Mouse (Mus musculus) forebrain, embryonic 12.5 days (tissue): ENCODE measurements around the gene Cfap100. TPM values are rescaled to one million over a fixed set of nuclear protein-coding genes. Genes with fewer than 3 reads are reported as not detected.

Experiments
- ATAC-seq: fragments of 200-750 bp; cut with Nextera tagmentation; 2 replicates; pipeline ENCODE4 v1.8.0; 2017; ENCODE audit warnings: moderate TSS enrichment; ENCODE audit not compliant: low FRiP score
- H3K27ac ChIP-seq: fragments of 300-500 bp; sonication (generic); 2 replicates; pipeline ENCODE4 v1.5.1; 2016; ENCODE audit warnings: mild to moderate bottlenecking
- H3K27me3 ChIP-seq: fragments of 300-500 bp; sonication (generic); 2 replicates; pipeline ENCODE4 v1.6.1; 2016; ENCODE audit warnings: mild to moderate bottlenecking
- H3K36me3 ChIP-seq: fragments of 300-500 bp; sonication (generic); replicated peaks from 2 replicates; pipeline ENCODE4 v1.6.1; 2016; ENCODE audit warnings: mild to moderate bottlenecking
- H3K4me1 ChIP-seq: fragments of 300-500 bp; sonication (generic); 2 replicates; pipeline ENCODE4 v1.6.1; 2016
- H3K4me2 ChIP-seq: fragments of 300-500 bp; sonication (generic); 2 replicates; pipeline ENCODE4 v1.6.1; 2016; ENCODE audit warnings: mild to moderate bottlenecking, moderate library complexity
- H3K4me3 ChIP-seq: fragments of 300-500 bp; sonication (generic); replicated peaks from 2 replicates; pipeline ENCODE4 v1.5.1; 2016; ENCODE audit warnings: mild to moderate bottlenecking
- H3K9ac ChIP-seq: fragments of 300-500 bp; sonication (generic); 2 replicates; pipeline ENCODE4 v1.6.1; 2016; ENCODE audit warnings: mild to moderate bottlenecking
- H3K9me3 ChIP-seq: fragments of 300-500 bp; sonication (generic); 2 replicates; pipeline ENCODE4 v1.6.1; 2016
- WGBS: fragments of 180-500 bp; shearing (Covaris S2); methylation state at CpG from one replicate; pipeline ENCODE4 v1.1.7; 2016; 5-methylcytosine and 5-hydroxymethylcytosine counted together
- polyA plus RNA-seq: library from polyadenylated mRNA; unstranded; fragments of >200 nt; fragmentation: Nextera tagmentation; extraction: Ambion mirVana; gene quantifications from 2 replicates; pipeline ENCODE4 v1.2.1, GENCODE M21; 2016

Gene Cfap100
- polyA plus RNA-seq, 1 experiment from 2014 or later = 1.9 TPM

DNA sequence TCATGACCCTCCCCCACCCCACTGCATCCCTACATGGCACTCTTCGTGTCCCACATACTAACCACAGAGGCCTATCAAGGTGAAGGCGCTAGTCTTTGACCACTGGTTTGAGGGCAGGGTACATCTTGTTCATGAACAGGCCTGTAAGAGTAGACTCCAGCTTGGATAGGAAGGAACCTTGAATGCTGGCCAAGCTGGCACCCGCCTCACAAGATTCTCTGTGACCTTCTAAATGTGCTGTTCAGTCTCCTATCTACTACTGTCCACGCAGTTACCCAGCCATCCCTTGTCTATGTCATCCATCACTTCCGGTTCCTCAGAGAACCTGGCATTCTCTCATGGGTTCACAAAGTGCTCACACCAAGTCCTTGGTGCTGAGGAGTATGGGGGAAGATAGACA is 65.3 kb downstream of the Cfap100 start:
- H3K4me3 ChIP-seq = no peak overlapping the region
- H3K9me3 ChIP-seq = no peaks in the 10 kb centered on the region
- H3K27ac ChIP-seq = no peak overlapping the region
- H3K9ac ChIP-seq = no peak overlapping the region
- peaks cover 13% of the 10 kb centered on the region for H3K4me1 ChIP-seq
- ATAC-seq = no peak
- H3K4me2 ChIP-seq = no peak overlapping the region
- H3K36me3 ChIP-seq = no peaks in the 10 kb centered on the region
- 84% methylated on average over 5 of the region's 5 CpGs for WGBS
- H3K27me3 ChIP-seq = no peaks in the 10 kb centered on the region

GRCm38 (mm10) chr6:90360922-90361614 is 67.5 kb downstream of the Cfap100 start:
- 87% methylated on average over 6 of the region's 6 CpGs for WGBS
- H3K9ac ChIP-seq = no peak overlapping the region
- no peak overlapping the region for H3K4me2 ChIP-seq
- no peaks in the 10 kb centered on the region for H3K27me3 ChIP-seq
- no peaks in the 10 kb centered on the region for H3K36me3 ChIP-seq
- no peak overlapping the region for H3K27ac ChIP-seq
- H3K4me3 ChIP-seq = no peak overlapping the region
- ATAC-seq = no peak
- H3K4me1 ChIP-seq = peaks cover 13% of the 10 kb centered on the region
- no peaks in the 10 kb centered on the region for H3K9me3 ChIP-seq

DNA sequence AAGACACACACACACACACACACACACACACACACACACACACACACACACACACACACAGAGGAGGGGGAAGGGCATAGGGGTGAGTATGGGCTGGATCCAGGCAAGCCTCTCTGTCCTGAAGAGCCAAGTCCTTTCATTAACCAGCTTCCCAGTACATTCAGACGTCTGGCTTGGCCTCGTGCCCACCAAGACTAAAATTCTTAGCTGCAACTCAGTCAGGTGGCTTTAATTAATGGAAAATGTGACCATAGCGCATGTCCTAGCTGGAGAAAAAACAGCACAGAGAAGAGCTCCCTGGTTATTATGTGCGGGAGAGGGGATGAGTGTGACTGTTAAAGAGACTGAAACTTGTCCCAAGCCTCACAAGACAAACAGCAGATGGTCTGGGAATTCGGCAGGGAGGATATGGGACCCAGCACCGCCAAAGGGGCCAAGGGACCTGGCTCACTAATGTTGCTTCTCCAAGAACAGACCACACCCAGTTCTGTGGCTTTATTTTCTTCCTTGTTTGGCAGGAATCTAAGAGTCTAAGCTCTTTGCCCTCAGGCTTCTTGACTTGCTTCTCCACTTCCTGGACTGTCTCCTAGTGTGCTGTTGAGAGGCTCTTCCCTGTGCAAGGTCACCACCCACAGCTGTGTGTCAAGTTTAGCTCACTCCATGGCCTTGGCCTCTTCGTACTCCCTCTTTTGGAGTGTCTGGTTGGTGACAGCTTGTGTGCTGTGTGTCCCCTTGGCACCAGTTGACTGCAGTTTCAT is 68.4 kb downstream of the Cfap100 start:
- no peaks in the 10 kb centered on the region for H3K27me3 ChIP-seq
- no peak overlapping the region for H3K4me3 ChIP-seq
- H3K4me2 ChIP-seq = no peak overlapping the region
- no peaks in the 10 kb centered on the region for H3K9me3 ChIP-seq
- no peak overlapping the region for H3K9ac ChIP-seq
- 59% methylated on average over 7 of the region's 7 CpGs for WGBS
- peaks cover 13% of the 10 kb centered on the region for H3K4me1 ChIP-seq
- no peaks in the 10 kb centered on the region for H3K36me3 ChIP-seq
- peak; percentile 55; the same call in 1 of the 2 replicates for ATAC-seq
- H3K27ac ChIP-seq = peak overlapping the region; percentile 42; the same call in 1 of the 2 replicates

- Histone ChIP-seq H3K27ac (no peak overlapping the region), H3K4me3 (no peak overlapping the region), H3K9ac (no peak overlapping the region), H3K4me1 (peaks cover 13% of the 10 kb centered on the region), H3K4me2 (no peak overlapping the region), H3K27me3 (no peaks in the 10 kb centered on the region), H3K9me3 (no peaks in the 10 kb centered on the region), H3K36me3 (no peaks in the 10 kb centered on the region)
- 71% methylated on average over 2 of the region's 2 CpGs for WGBS
- ATAC-seq = no peak
Observed at GRCm38 (mm10) chr6:90359445-90359844, 69.2 kb downstream of the Cfap100 start.

DNA sequence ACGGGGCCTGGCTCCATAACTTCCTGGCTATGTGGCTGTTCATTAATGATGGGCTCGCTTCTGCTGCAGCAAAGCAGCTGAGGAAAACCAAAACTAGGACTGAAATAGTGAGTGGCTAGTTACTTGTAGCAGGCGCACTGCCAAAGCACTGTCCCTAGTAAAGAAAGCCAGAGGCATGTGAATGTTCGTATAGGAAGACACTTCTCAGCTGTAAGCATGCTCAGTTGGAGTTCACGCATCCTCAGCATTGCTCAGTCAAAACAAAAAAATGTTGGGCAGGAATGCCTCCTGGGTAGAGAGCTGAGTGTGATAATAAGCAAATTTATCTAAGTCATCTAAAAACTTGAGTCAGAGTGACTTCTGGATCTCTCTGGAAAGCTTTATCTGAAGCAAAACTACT is 70.5 kb downstream of the Cfap100 start:
- H3K9ac ChIP-seq = no peak overlapping the region
- no peak overlapping the region for H3K4me2 ChIP-seq
- H3K27ac ChIP-seq = no peak overlapping the region
- no peaks in the 10 kb centered on the region for H3K9me3 ChIP-seq
- no peak overlapping the region for H3K4me3 ChIP-seq
- peaks cover 13% of the 10 kb centered on the region for H3K4me1 ChIP-seq
- no peak for ATAC-seq
- H3K36me3 ChIP-seq = no peaks in the 10 kb centered on the region
- WGBS = 79% methylated on average over 5 of the region's 5 CpGs
- H3K27me3 ChIP-seq = no peaks in the 10 kb centered on the region

Other genes with a start within 250 kb of the Cfap100 start
- not detected in 2 replicates for gene V1ra8, start 226.0 kb downstream of the Cfap100 start, polyA plus RNA-seq
- not detected in 2 replicates for gene Vmn1r53, start 204.4 kb downstream of the Cfap100 start, polyA plus RNA-seq
- gene Vmn1r54, start 182.5 kb downstream of the Cfap100 start, polyA plus RNA-seq = not detected in 2 replicates
- gene BC048671, start 127.6 kb downstream of the Cfap100 start, polyA plus RNA-seq = not detected in 2 replicates
- not detected in 2 replicates for gene Chst13, start 103.6 kb downstream of the Cfap100 start, polyA plus RNA-seq
- not detected in 2 replicates for gene Uroc1, start 95.5 kb downstream of the Cfap100 start, polyA plus RNA-seq
- 13.8 and 15.8 TPM in 2 replicates for gene Zxdc, start 59.3 kb downstream of the Cfap100 start, polyA plus RNA-seq
- 3.8 and 4.3 TPM in 2 replicates for gene Klf15, start 33.8 kb upstream of the Cfap100 start, polyA plus RNA-seq
- 2.0 TPM in 2 replicates for gene Aldh1l1, start 57.6 kb upstream of the Cfap100 start, polyA plus RNA-seq
- gene Slc41a3, start 175.9 kb upstream of the Cfap100 start, polyA plus RNA-seq = 2.0 and 2.1 TPM in 2 replicates